Mouse (Mus musculus) hindbrain, embryonic 15.5 days (tissue): ENCODE results near the gene Zzz3. TPM values are rescaled to one million over a fixed set of nuclear protein-coding genes. Genes with fewer than 3 reads are reported as not detected.
"Not testable (repeated sequence)": the region's sequence is repeated elsewhere in the genome, so short reads cannot be mapped to it uniquely, and the experiment has no call there.

Experiments
- ATAC-seq: fragments of 200-750 bp; cut with Nextera tagmentation; 2 replicates; pipeline ENCODE4 v1.8.0; 2017; ENCODE audit warnings: low read depth, moderate number of reproducible peaks, moderate TSS enrichment; ENCODE audit not compliant: low FRiP score
- H3K27ac ChIP-seq: fragments of 300-500 bp; sonication (generic); replicated peaks from 2 replicates; pipeline ENCODE4 v1.5.1; 2015; ENCODE audit warnings: mild to moderate bottlenecking, inconsistent platforms
- H3K27me3 ChIP-seq: fragments of 300-500 bp; sonication (generic); 2 replicates; pipeline ENCODE4 v1.6.1; 2015; ENCODE audit warnings: control low read depth, inconsistent platforms
- H3K36me3 ChIP-seq: fragments of 300-500 bp; sonication (generic); 2 replicates; pipeline ENCODE4 v1.6.1; 2015; ENCODE audit warnings: control low read depth, inconsistent platforms
- H3K4me1 ChIP-seq: fragments of 300-500 bp; sonication (generic); replicated peaks from 2 replicates; pipeline ENCODE4 v1.6.1; 2015; ENCODE audit warnings: control low read depth, inconsistent platforms
- H3K4me2 ChIP-seq: fragments of 300-500 bp; sonication (generic); 2 replicates; pipeline ENCODE4 v1.6.1; 2015; ENCODE audit warnings: moderate library complexity, mild to moderate bottlenecking, inconsistent platforms
- H3K4me3 ChIP-seq: fragments of 300-500 bp; sonication (generic); 2 replicates; pipeline ENCODE4 v1.5.1; 2015; ENCODE audit warnings: mild to moderate bottlenecking, inconsistent platforms
- H3K9ac ChIP-seq: fragments of 300-500 bp; sonication (generic); 2 replicates; pipeline ENCODE4 v1.6.1; 2015; ENCODE audit warnings: inconsistent platforms
- H3K9me3 ChIP-seq: fragments of 300-500 bp; sonication (generic); 2 replicates; pipeline ENCODE4 v1.6.1; 2016; ENCODE audit warnings: control low read depth, inconsistent platforms
- WGBS: fragments of 180-500 bp; shearing (Covaris S2); methylation state at CpG from one replicate; pipeline ENCODE4 v1.1.7; 2015; 5-methylcytosine and 5-hydroxymethylcytosine counted together
- polyA plus RNA-seq: library from polyadenylated mRNA; unstranded; fragments of >200 nt; fragmentation: Nextera tagmentation; extraction: Ambion mirVana; gene quantifications from 2 replicates; pipeline ENCODE4 v1.2.1, GENCODE M21; 2015

Gene Zzz3
- polyA plus RNA-seq, 1 experiment from 2014 or later = 29.5 TPM

GRCm38 (mm10) chr3:152457308-152458035 is 62.2 kb downstream of the Zzz3 start:
- no peak for ATAC-seq
- WGBS = 93% methylated on average over 2 of the region's 2 CpGs
- no peaks in the 10 kb centered on the region for H3K27me3 ChIP-seq
- H3K9ac ChIP-seq = no peak overlapping the region
- no peak overlapping the region for H3K4me3 ChIP-seq
- H3K9me3 ChIP-seq = no peaks in the 10 kb centered on the region
- H3K4me1 ChIP-seq = no peaks in the 10 kb centered on the region
- H3K4me2 ChIP-seq = no peak overlapping the region
- peaks cover 42% of the 10 kb centered on the region for H3K36me3 ChIP-seq
- H3K27ac ChIP-seq = no peak overlapping the region

- peaks cover 41% of the 10 kb centered on the region for H3K36me3 ChIP-seq
- H3K4me1 ChIP-seq, H3K9me3 ChIP-seq, H3K4me3 ChIP-seq, H3K4me2 ChIP-seq, H3K27me3 ChIP-seq, H3K27ac ChIP-seq, ATAC-seq, H3K9ac ChIP-seq: not testable (repeated sequence)
- WGBS = 91% methylated on average over 4 of the region's 4 CpGs
Observed at GRCm38 (mm10) chr3:152458875-152459274, 63.6 kb downstream of the Zzz3 start.

GRCm38 (mm10) chr3:152460802-152461201 is 65.5 kb downstream of the Zzz3 start:
- Histone ChIP-seq H3K4me3 (no peak overlapping the region), H3K9ac (no peak overlapping the region), H3K4me2 (no peak overlapping the region), H3K27me3 (no peaks in the 10 kb centered on the region), H3K9me3 (no peaks in the 10 kb centered on the region), H3K36me3 (peaks cover 28% of the 10 kb centered on the region), H3K4me1 (no peaks in the 10 kb centered on the region), H3K27ac (no peak overlapping the region)
- 66% methylated on average over 4 of the region's 4 CpGs for WGBS
- no peak for ATAC-seq

- WGBS = 90% methylated on average over 10 of the region's 10 CpGs
- Histone ChIP-seq H3K27ac (no peak overlapping the region), H3K9me3 (no peaks in the 10 kb centered on the region), H3K4me3 (no peak overlapping the region), H3K27me3 (no peaks in the 10 kb centered on the region), H3K4me1 (no peaks in the 10 kb centered on the region), H3K9ac (no peak overlapping the region), H3K36me3 (peaks cover 16% of the 10 kb centered on the region), H3K4me2 (no peak overlapping the region)
- no peak for ATAC-seq
Observed at GRCm38 (mm10) chr3:152462038-152462547, 66.8 kb downstream of the Zzz3 start.

- Histone ChIP-seq H3K9ac (no peak overlapping the region), H3K4me3 (no peak overlapping the region), H3K27ac (no peak overlapping the region), H3K9me3 (no peaks in the 10 kb centered on the region), H3K27me3 (no peaks in the 10 kb centered on the region), H3K36me3 (0 out of 2 replicates have a peak, but pooled peaks cover 9% of the 10 kb centered on the region), H3K4me2 (no peak overlapping the region), H3K4me1 (no peaks in the 10 kb centered on the region)
- ATAC-seq = no peak
- 91% methylated on average over 10 of the region's 10 CpGs for WGBS
Observed at GRCm38 (mm10) chr3:152462900-152463299, 67.6 kb downstream of the Zzz3 start.

- Histone ChIP-seq H3K4me1 (no peaks in the 10 kb centered on the region), H3K27ac (no peak overlapping the region), H3K4me2 (no peak overlapping the region), H3K9ac (no peak overlapping the region), H3K27me3 (no peaks in the 10 kb centered on the region), H3K36me3 (0 out of 2 replicates have a peak, but pooled peaks cover 3% of the 10 kb centered on the region), H3K4me3 (no peak overlapping the region), H3K9me3 (no peaks in the 10 kb centered on the region)
- WGBS = 94% methylated on average over 3 of the region's 3 CpGs
- no peak for ATAC-seq
Observed at GRCm38 (mm10) chr3:152464462-152464861, 69.2 kb downstream of the Zzz3 start.

- H3K27me3 ChIP-seq = no peaks in the 10 kb centered on the region
- no peak for ATAC-seq
- no peak overlapping the region for H3K4me3 ChIP-seq
- H3K27ac ChIP-seq = no peak overlapping the region
- no peak overlapping the region for H3K4me2 ChIP-seq
- 0 out of 2 replicates have a peak, but pooled peaks cover 3% of the 10 kb centered on the region for H3K36me3 ChIP-seq
- WGBS = 87% methylated on average over 6 of the region's 6 CpGs
- no peak overlapping the region for H3K9ac ChIP-seq
- H3K4me1 ChIP-seq = no peaks in the 10 kb centered on the region
- no peaks in the 10 kb centered on the region for H3K9me3 ChIP-seq
Observed at GRCm38 (mm10) chr3:152465338-152465737, 70.1 kb downstream of the Zzz3 start.

GRCm38 (mm10) chr3:152466849-152467248 is 71.6 kb downstream of the Zzz3 start:
- Histone ChIP-seq H3K4me1 (no peaks in the 10 kb centered on the region), H3K4me3 (no peak overlapping the region), H3K9me3 (no peaks in the 10 kb centered on the region), H3K9ac (no peak overlapping the region), H3K36me3 (0 out of 2 replicates have a peak, but pooled peaks cover 3% of the 10 kb centered on the region), H3K4me2 (no peak overlapping the region), H3K27ac (no peak overlapping the region), H3K27me3 (no peaks in the 10 kb centered on the region)
- WGBS = 94% methylated on average over 9 of the region's 9 CpGs
- no peak for ATAC-seq

GRCm38 (mm10) chr3:152467312-152467711 is 72.0 kb downstream of the Zzz3 start:
- ATAC-seq = no peak

GRCm38 (mm10) chr3:152468032-152468431 is 72.8 kb downstream of the Zzz3 start:
- H3K9me3 ChIP-seq = no peaks in the 10 kb centered on the region
- no peaks in the 10 kb centered on the region for H3K4me1 ChIP-seq
- no peak overlapping the region for H3K27ac ChIP-seq
- WGBS = 85% methylated on average over 8 of the region's 8 CpGs
- 0 out of 2 replicates have a peak, but pooled peaks cover under 1% of the 10 kb centered on the region for H3K36me3 ChIP-seq
- no peak for ATAC-seq
- H3K9ac ChIP-seq = no peak overlapping the region
- H3K27me3 ChIP-seq = no peaks in the 10 kb centered on the region
- H3K4me3 ChIP-seq = no peak overlapping the region
- H3K4me2 ChIP-seq = no peak overlapping the region

More at GRCm38 (mm10) chr3:152467312-152467711, 72.0 kb downstream of the Zzz3 start:
- Histone ChIP-seq H3K27ac (no peak overlapping the region), H3K4me3 (no peak overlapping the region), H3K36me3 (0 out of 2 replicates have a peak, but pooled peaks cover 3% of the 10 kb centered on the region), H3K4me1 (no peaks in the 10 kb centered on the region), H3K27me3 (no peaks in the 10 kb centered on the region), H3K4me2 (no peak overlapping the region), H3K9ac (no peak overlapping the region), H3K9me3 (no peaks in the 10 kb centered on the region)
- WGBS = 89% methylated on average over 4 of the region's 4 CpGs

GRCm38 (mm10) chr3:152468569-152469041 is 73.3 kb downstream of the Zzz3 start:
- Histone ChIP-seq H3K36me3 (no peaks in the 10 kb centered on the region), H3K9me3 (no peaks in the 10 kb centered on the region), H3K27me3 (no peaks in the 10 kb centered on the region), H3K4me1 (no peaks in the 10 kb centered on the region), H3K27ac (no peak overlapping the region), H3K9ac (no peak overlapping the region), H3K4me3 (no peak overlapping the region), H3K4me2 (no peak overlapping the region)
- no peak for ATAC-seq
- WGBS = 89% methylated on average over 12 of the region's 12 CpGs

GRCm38 (mm10) chr3:152469423-152470200 is 74.3 kb downstream of the Zzz3 start:
- Histone ChIP-seq H3K9ac (no peak overlapping the region), H3K9me3 (no peaks in the 10 kb centered on the region), H3K4me1 (no peaks in the 10 kb centered on the region), H3K27me3 (no peaks in the 10 kb centered on the region), H3K4me2 (no peak overlapping the region), H3K4me3 (no peak overlapping the region), H3K27ac (no peak overlapping the region), H3K36me3 (no peaks in the 10 kb centered on the region)
- no peak for ATAC-seq
- WGBS = 77% methylated on average over 18 of the region's 18 CpGs
